Mouse (Mus musculus) G1E (cell line): ENCODE data around the gene Pnpo. TPM values are rescaled to one million over a fixed set of nuclear protein-coding genes. Genes with fewer than 3 reads are reported as not detected.
A peak's percentile ranks its signal among the peaks of the same experiment; 100 is the strongest.

ENCODE experiments used
- ATAC-seq: 2 replicates; pipeline ENCODE4 v1.8.0; 2016; ENCODE audit warnings: mild to moderate bottlenecking; ENCODE audit not compliant: insufficient number of reproducible peaks, poor library complexity, low FRiP score, severe bottlenecking; ENCODE audit errors: extremely low read depth
- DNase-seq: peaks from one replicate; pipeline ENCODE4 v3.0.0; 2012; ENCODE audit warnings: low spot score
- H3K27me3 ChIP-seq: 2 replicates; pipeline ENCODE4 v1.6.1; 2012; ENCODE audit warnings: mild to moderate bottlenecking, low read length, inconsistent platforms; ENCODE audit not compliant: insufficient read depth
- H3K36me3 ChIP-seq: replicated peaks from 2 replicates; pipeline ENCODE3; 2012; ENCODE audit warnings: mild to moderate bottlenecking, inconsistent platforms
- H3K4me1 ChIP-seq: 2 replicates; pipeline ENCODE4 v1.6.1; 2012; ENCODE audit warnings: low read depth, low read length, inconsistent platforms, mixed read lengths; ENCODE audit not compliant: insufficient read depth
- H3K4me3 ChIP-seq: 2 replicates; pipeline ENCODE4 v1.5.1; 2012; ENCODE audit warnings: low read depth, mild to moderate bottlenecking, inconsistent platforms, low read length, moderate library complexity, mixed read lengths
- H3K9me3 ChIP-seq: replicated peaks from 2 replicates; pipeline ENCODE4 v1.6.1; 2012; ENCODE audit warnings: inconsistent platforms
- CTCF ChIP-seq: IDR thresholded peaks from 2 replicates; pipeline ENCODE4 v1.5.1; 2012; ENCODE audit warnings: low read depth, low read length, inconsistent platforms, mixed read lengths
- GATA1 ChIP-seq: IDR thresholded peaks from 2 replicates; pipeline ENCODE4 v1.6.1; 2012; ENCODE audit warnings: borderline replicate concordance, low read length, inconsistent platforms, mixed read lengths
- GATA2 ChIP-seq: IDR thresholded peaks from 2 replicates; pipeline ENCODE4 v1.6.1; 2012; ENCODE audit warnings: low read depth, low read length, inconsistent platforms, borderline replicate concordance
- POLR2AphosphoS5 ChIP-seq: IDR thresholded peaks from 2 replicates; pipeline ENCODE4 v1.6.1; 2012; ENCODE audit warnings: low read depth, low read length, inconsistent platforms; ENCODE audit not compliant: insufficient replicate concordance
- TAL1 ChIP-seq: conservative IDR thresholded peaks from 2 replicates; pipeline ENCODE4 v1.6.1; 2012; ENCODE audit warnings: low read depth, low read length, inconsistent platforms, mixed read lengths
- polyA plus RNA-seq: library from polyadenylated mRNA; stranded (reverse); fragments of >175 nt; gene quantifications from 2 replicates; pipeline ENCODE4 v1.2.3, GENCODE M21; 2012
- total RNA-seq, 2 experiments: library from RNA; stranded (forward) in 1 of 2; stranded (reverse) in 1 of 2; fragments of 200-1000 nt in 1 of 2; fragments of >200 nt in 1 of 2; fragmentation: Nextera tagmentation in 1 of 2; gene quantifications; 2 replicates each; pipeline ENCODE4 v1.2.3; 2014 to 2017

Pnpo gene
- total and polyA plus RNA-seq, 3 experiments = 97.1 to 298 (median 123) TPM

- TF ChIP-seq POLR2AphosphoS5 = no peak
- no peak for TF ChIP-seq TAL1
- no peak for TF ChIP-seq GATA2
- TF ChIP-seq GATA1 = no peak
- TF ChIP-seq CTCF = no peak
- H3K4me3 ChIP-seq = no peak overlapping the region
Observed at GRCm38 (mm10) chr11:96952896-96953295, 9.1 kb upstream of the Pnpo start.

DNA sequence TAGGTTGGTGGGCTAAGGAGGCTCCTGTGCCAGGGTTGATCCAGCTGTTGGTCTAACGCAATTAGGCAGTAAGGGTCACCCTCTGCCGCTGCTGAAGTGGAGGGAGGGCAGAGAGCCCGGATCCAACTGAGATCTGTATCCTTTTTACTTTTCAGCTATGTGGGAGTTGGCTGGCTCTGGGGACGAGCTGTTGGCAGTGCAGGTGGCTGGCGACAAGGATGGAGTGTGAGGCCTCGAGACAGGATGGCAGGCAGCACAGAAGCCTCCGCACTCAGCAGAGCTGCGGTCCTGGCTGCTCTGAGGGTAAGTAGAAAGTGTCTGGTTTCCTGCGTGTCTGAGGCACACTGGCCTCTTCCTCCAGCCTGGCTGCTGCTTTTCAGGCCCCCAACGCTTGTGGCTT is 8.6 kb upstream of the Pnpo start:
- peaks cover 96% of the 10 kb centered on the region for H3K36me3 ChIP-seq
- no peaks in the 10 kb centered on the region for H3K9me3 ChIP-seq
- TF ChIP-seq CTCF = no peak
- TF ChIP-seq POLR2AphosphoS5 = peak; percentile 56; the same call in 1 of the 2 replicates
- no peak for TF ChIP-seq GATA1
- TF ChIP-seq GATA2 = no peak
- TF ChIP-seq TAL1 = no peak
- peak overlapping the region; percentile 7; the same call in 1 of the 2 replicates for H3K4me3 ChIP-seq
- H3K4me1 ChIP-seq = peaks cover 97% of the 10 kb centered on the region
- DNase-seq = no peak
- no peak for ATAC-seq
- no peaks in the 10 kb centered on the region for H3K27me3 ChIP-seq

More at GRCm38 (mm10) chr11:96952896-96953295, 9.1 kb upstream of the Pnpo start:
- Histone ChIP-seq H3K4me1 (peaks cover 97% of the 10 kb centered on the region), H3K9me3 (no peaks in the 10 kb centered on the region), H3K36me3 (peaks cover 97% of the 10 kb centered on the region), H3K27me3 (no peaks in the 10 kb centered on the region)
- ATAC-seq (no peak), DNase-seq (no peak)

DNA sequence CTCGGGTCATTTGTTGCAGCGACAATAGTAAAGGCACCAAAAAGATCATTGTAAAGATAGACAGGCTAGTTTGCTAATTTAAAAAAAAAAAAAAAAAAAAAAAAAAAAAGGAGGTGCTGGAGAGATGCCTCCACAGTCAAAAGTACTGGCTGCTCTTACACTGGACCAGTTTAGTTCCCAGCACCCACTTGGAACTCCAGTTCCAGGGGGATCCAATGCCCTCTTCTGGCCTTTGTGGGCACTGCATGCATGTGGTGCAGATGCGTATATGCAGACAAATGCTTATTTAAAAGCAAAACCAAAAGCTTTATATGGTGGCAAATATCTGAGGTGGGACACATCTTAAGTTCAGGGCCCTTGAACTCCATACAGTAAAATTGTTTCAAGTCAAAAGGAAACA is 7.0 kb upstream of the Pnpo start:
- TF ChIP-seq GATA1 (no peak), GATA2 (no peak), CTCF (no peak), POLR2AphosphoS5 (no peak), TAL1 (no peak)
- Histone ChIP-seq H3K9me3 (no peaks in the 10 kb centered on the region), H3K27me3 (no peaks in the 10 kb centered on the region), H3K36me3 (peaks cover 92% of the 10 kb centered on the region), H3K4me3 (no peak overlapping the region), H3K4me1 (peaks cover 95% of the 10 kb centered on the region)
- DNase-seq (no peak), ATAC-seq (no peak)

GRCm38 (mm10) chr11:96947849-96948248 is 4.1 kb upstream of the Pnpo start:
- peak; percentile 70 for ATAC-seq
- DNase-seq = peak; percentile 81
- Histone ChIP-seq H3K36me3 (peaks cover 72% of the 10 kb centered on the region), H3K4me3 (peak overlapping the region; percentile 64; the same call in 1 of the 2 replicates), H3K4me1 (peaks cover 88% of the 10 kb centered on the region), H3K9me3 (no peaks in the 10 kb centered on the region), H3K27me3 (no peaks in the 10 kb centered on the region)
- TF ChIP-seq TAL1 (peak; percentile 99), GATA1 (no peak), GATA2 (peak; percentile 63; the same call in 1 of the 2 replicates)

GRCm38 (mm10) chr11:96946498-96946897 is 2.7 kb upstream of the Pnpo start:
- Histone ChIP-seq H3K4me3 (peak overlapping the region; percentile 84), H3K27me3 (no peaks in the 10 kb centered on the region), H3K9me3 (no peaks in the 10 kb centered on the region), H3K4me1 (peaks cover 87% of the 10 kb centered on the region), H3K36me3 (peaks cover 69% of the 10 kb centered on the region)
- ATAC-seq (no peak), DNase-seq (no peak)
- no peak for TF ChIP-seq GATA2
- no peak for TF ChIP-seq GATA1
- no peak for TF ChIP-seq TAL1
- no peak for TF ChIP-seq POLR2AphosphoS5
- no peak for TF ChIP-seq CTCF

DNA sequence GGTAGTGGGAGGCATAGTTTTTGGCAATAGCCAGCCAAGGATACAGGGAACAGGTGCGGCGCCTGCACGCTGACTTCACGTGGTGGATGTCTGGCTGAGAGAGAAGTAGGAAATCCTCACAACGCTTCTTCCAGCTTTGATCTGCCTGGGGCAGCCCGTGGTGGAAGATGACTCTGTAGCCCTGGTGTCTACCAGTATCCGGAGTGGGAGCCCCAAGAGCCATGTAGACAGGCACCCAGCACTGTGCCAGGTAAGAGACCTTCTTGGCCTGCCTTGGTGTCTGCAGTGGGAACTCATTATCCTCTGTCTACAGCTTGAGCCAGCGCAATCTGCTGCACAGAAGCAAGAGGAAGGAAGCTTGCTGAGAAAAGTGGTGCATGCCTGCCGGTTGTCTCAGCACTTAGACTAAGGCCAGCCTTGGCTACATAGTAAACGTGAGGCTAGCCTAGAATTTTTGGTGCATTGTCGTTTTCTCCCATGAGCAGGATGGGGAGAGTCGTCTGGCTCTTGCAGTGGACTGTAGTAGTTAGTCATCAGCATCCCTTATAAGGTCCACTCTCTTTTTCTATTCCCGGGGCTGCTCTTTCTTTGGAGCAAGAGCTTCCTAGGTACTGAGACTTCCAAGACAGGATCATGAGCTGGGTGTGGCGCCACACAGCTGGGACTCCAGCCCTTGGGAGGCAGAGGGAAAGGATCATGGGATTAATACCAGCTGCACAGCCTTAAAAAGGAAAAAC is 1.2 kb upstream of the Pnpo start:
- Histone ChIP-seq H3K36me3 (peaks cover 68% of the 10 kb centered on the region), H3K4me1 (peaks cover 88% of the 10 kb centered on the region), H3K4me3 (peak overlapping the region; percentile 84), H3K27me3 (no peaks in the 10 kb centered on the region), H3K9me3 (no peaks in the 10 kb centered on the region)
- no peak for DNase-seq
- no peak for TF ChIP-seq CTCF
- no peak for TF ChIP-seq GATA2
- TF ChIP-seq GATA1 = no peak
- TF ChIP-seq POLR2AphosphoS5 = no peak
- no peak for TF ChIP-seq TAL1
- ATAC-seq = no peak
